Mouse (Mus musculus): ENCODE results near the gene S100a10. TPM values are rescaled to one million over a fixed set of nuclear protein-coding genes. Genes with fewer than 3 reads are reported as not detected.
"Not testable (repeated sequence)": the region's sequence is repeated elsewhere in the genome, so short reads cannot be mapped to it uniquely, and the experiment has no call there.

S100a10 gene
- polyA plus RNA-seq, 1 experiment from 2014 or later = 887 TPM

DNA sequence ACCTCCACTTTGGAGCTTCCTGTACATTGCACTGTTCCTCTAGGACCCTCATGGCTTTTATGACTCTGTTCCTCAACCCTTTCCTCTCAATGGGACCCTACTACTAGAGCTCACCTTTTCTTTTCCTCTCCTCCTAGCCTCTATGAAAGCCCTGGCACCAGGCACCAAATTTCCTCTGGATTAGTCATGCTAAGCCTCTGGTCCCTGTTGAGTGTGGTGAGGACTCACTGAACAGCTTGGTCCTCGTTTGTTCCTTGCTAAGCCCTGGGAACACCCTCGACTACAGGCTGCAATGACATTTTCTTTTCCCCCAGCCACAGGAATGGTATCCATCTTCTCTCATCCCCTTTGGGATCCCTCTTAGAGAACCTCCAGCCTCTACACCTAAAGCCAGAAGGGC is 13.4 kb upstream of the S100a10 start:
- no peaks in the 10 kb centered on the region for H3K4me1 ChIP-seq (replicated peaks; ENCODE audit: control insufficient read depth, insufficient read depth, low read length)

DNA sequence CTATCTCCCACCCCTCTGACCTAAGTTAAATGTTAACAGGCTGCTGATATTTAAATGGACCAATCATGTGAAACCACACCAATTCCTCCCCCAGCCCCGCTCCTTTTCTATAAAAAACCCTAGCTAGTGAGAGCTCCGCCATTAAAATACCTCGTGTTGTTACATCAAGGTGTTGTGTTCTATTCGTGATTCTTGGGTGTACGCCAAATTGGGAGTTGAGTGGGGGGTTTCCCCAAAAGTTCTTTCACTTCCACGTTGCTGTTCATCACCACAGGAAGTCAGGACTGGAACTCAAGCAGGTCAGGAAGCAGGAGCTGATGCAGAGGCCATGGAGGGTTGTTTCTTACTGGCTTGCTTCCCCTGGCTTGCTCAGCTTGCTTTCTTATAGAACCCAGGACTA is 10.7 kb upstream of the S100a10 start:
- not testable (repeated sequence) for H3K27ac ChIP-seq (ENCODE audit: low read depth, low read length); H3K9ac ChIP-seq (ENCODE audit: low read depth, low read length); H3K4me2 ChIP-seq (replicated peaks; ENCODE audit: low read depth); H3K9me3 ChIP-seq (ENCODE audit: control insufficient read depth); H3K4me1 ChIP-seq (replicated peaks; ENCODE audit: control insufficient read depth, insufficient read depth, low read length); H3K4me3 ChIP-seq (ENCODE audit: low read depth, low read length); ATAC-seq; H3K27me3 ChIP-seq (replicated peaks; ENCODE audit: control insufficient read depth, insufficient read depth, low read length); H3K36me3 ChIP-seq (ENCODE audit: control insufficient read depth, insufficient read depth)
- 82% methylated on average over 6 of the region's 6 CpGs for WGBS

More for the DNA sequence above, 13.4 kb upstream of the S100a10 start:
- no peak for ATAC-seq
- Histone ChIP-seq H3K9me3 (ENCODE audit: control insufficient read depth) (no peaks in the 10 kb centered on the region), H3K27me3 (replicated peaks; ENCODE audit: control insufficient read depth, insufficient read depth, low read length) (no peaks in the 10 kb centered on the region), H3K9ac (ENCODE audit: low read depth, low read length) (no peak overlapping the region), H3K4me3 (ENCODE audit: low read depth, low read length) (no peak overlapping the region), H3K4me2 (replicated peaks; ENCODE audit: low read depth) (no peak overlapping the region), H3K36me3 (ENCODE audit: control insufficient read depth, insufficient read depth) (no peaks in the 10 kb centered on the region), H3K27ac (ENCODE audit: low read depth, low read length) (no peak overlapping the region)
- whole genome bisulfite sequencing = 75% methylated on average over 2 of the region's 2 CpGs
- no peak for TF ChIP-seq CTCF (IDR thresholded peaks at IDR 0.05; ENCODE audit: low read depth)

DNA sequence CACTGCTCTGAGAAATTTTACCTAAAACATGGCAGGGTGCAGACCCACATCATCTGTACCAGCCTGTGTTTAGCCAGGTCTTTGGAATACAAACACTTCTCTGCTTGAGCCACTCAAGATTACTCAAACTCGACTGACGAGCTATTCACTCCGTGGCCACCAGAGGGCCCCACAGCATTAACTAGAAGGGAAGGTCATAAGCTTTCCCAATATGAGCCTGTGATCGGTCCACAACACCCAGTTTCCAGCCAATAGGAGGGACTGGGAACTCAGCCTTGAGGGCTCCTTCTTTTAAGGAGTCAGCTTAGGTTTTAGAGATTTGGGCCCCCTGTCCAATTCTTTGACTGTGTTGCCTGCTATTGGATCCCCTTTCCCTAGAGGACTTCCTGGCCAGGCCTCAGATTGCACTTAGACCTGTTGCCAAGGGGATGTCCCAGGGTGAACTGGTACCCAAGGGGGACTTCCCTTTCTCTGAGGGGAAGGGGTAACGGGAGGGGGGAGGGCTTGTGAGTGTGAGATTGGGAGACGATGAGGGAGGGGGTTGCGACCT is 7.7 kb upstream of the S100a10 start:
- ATAC-seq = peak; percentile 63
- H3K9ac ChIP-seq (ENCODE audit: low read depth, low read length) = no peak overlapping the region
- no peak overlapping the region for H3K4me3 ChIP-seq (ENCODE audit: low read depth, low read length)
- H3K4me1 ChIP-seq (replicated peaks; ENCODE audit: control insufficient read depth, insufficient read depth, low read length) = 0 out of 2 replicates have a peak, but pooled peaks cover 3% of the 10 kb centered on the region
- H3K27me3 ChIP-seq (replicated peaks; ENCODE audit: control insufficient read depth, insufficient read depth, low read length) = no peaks in the 10 kb centered on the region
- H3K36me3 ChIP-seq (ENCODE audit: control insufficient read depth, insufficient read depth) = no peaks in the 10 kb centered on the region
- no peak overlapping the region for H3K4me2 ChIP-seq (replicated peaks; ENCODE audit: low read depth)
- H3K9me3 ChIP-seq (ENCODE audit: control insufficient read depth) = no peaks in the 10 kb centered on the region
- TF ChIP-seq CTCF (IDR thresholded peaks at IDR 0.05; ENCODE audit: low read depth) = peak; percentile 96
- H3K27ac ChIP-seq (ENCODE audit: low read depth, low read length) = no peak overlapping the region
- WGBS = 31% methylated on average over 7 of the region's 7 CpGs

DNA sequence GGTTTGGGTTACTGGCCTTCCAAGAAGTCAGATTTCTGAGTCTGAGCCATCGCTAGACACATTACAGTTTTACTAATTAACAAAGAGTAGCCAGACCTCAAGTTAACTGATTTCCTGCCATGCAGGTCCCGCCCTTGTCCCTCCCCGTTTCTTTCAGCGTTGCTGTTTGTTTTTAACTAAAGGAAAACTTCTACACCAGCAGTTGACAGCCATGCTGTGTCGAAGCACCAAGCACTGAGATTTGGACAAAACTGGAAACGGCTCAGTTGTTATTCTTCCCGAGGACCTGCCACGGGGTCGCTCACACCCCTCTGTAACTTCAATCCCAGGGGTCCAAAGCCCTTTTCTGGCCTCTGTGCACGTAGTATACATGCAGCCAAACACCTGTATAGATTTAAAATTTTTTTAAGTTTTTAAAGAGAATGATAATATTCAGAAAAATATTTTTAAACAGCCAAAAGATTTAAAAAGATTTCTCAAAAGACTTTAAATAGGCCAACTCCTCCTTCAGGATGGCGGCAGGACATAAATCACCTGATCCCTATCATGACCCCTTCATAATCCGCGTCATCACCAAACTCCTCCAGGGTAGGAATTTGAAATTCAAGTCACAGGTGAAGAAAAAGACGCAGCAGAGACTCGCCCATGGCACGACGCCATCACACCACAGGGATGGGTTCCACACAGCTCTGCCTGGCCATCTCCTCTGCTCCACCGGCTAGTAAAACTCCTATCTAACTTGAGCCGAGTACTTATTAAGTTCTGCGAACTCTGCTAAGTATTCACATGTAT is 6.9 kb upstream of the S100a10 start:
- 74% methylated on average over 20 of the region's 20 CpGs for WGBS
- H3K27ac ChIP-seq (ENCODE audit: low read depth, low read length) = no peak overlapping the region
- ATAC-seq = no peak

DNA sequence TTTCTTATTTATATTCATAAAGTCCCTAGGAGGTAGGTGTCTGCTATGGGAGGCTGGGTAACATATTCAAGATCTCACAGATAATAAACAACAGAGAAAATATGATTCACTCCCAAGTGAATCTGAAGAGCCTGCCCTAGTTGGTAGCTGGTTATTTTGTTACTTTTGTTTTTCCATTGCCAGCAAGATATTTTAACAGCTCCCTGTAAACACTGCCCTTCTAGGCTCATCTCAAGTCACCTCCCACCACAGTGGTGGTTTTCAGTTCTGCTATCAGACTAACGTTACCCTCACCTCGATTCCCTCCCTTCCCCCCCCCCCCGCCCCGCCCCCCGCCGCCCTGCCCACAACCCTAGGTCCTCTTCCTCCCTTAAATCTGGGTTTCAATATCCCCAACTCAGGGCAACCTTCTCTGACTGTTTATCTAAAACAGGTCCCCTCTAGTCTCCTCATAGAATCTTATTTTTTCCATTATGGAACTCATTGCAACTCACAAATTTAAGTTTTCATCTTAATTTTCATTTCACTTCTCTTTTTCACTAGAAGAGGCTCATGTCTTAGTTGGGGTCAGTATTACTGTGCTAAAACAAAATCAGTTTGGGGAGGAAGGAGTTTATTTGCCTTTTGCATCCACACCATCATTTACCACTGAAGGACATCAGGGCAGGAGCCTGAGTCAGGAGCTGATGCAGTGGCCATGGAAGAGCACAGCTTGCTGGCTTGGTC is 6.2 kb upstream of the S100a10 start:
- no peak for ATAC-seq
- Histone ChIP-seq H3K4me2 (replicated peaks; ENCODE audit: low read depth) (no peak overlapping the region), H3K4me3 (ENCODE audit: low read depth, low read length) (no peak overlapping the region), H3K36me3 (ENCODE audit: control insufficient read depth, insufficient read depth) (no peaks in the 10 kb centered on the region), H3K27ac (ENCODE audit: low read depth, low read length) (no peak overlapping the region), H3K9ac (ENCODE audit: low read depth, low read length) (no peak overlapping the region), H3K4me1 (replicated peaks; ENCODE audit: control insufficient read depth, insufficient read depth, low read length) (0 out of 2 replicates have a peak, but pooled peaks cover 4% of the 10 kb centered on the region), H3K27me3 (replicated peaks; ENCODE audit: control insufficient read depth, insufficient read depth, low read length) (no peaks in the 10 kb centered on the region), H3K9me3 (ENCODE audit: control insufficient read depth) (no peaks in the 10 kb centered on the region)
- TF ChIP-seq CTCF (IDR thresholded peaks at IDR 0.05; ENCODE audit: low read depth) = no peak
- WGBS = 66% methylated on average over 5 of the region's 6 CpGs

More for the DNA sequence above, 6.9 kb upstream of the S100a10 start:
- Histone ChIP-seq H3K9me3 (ENCODE audit: control insufficient read depth) (no peaks in the 10 kb centered on the region), H3K36me3 (ENCODE audit: control insufficient read depth, insufficient read depth) (no peaks in the 10 kb centered on the region), H3K4me3 (ENCODE audit: low read depth, low read length) (no peak overlapping the region), H3K4me2 (replicated peaks; ENCODE audit: low read depth) (no peak overlapping the region), H3K9ac (ENCODE audit: low read depth, low read length) (no peak overlapping the region), H3K4me1 (replicated peaks; ENCODE audit: control insufficient read depth, insufficient read depth, low read length) (0 out of 2 replicates have a peak, but pooled peaks cover 4% of the 10 kb centered on the region), H3K27me3 (replicated peaks; ENCODE audit: control insufficient read depth, insufficient read depth, low read length) (no peaks in the 10 kb centered on the region)
- TF ChIP-seq CTCF (IDR thresholded peaks at IDR 0.05; ENCODE audit: low read depth) = no peak

DNA sequence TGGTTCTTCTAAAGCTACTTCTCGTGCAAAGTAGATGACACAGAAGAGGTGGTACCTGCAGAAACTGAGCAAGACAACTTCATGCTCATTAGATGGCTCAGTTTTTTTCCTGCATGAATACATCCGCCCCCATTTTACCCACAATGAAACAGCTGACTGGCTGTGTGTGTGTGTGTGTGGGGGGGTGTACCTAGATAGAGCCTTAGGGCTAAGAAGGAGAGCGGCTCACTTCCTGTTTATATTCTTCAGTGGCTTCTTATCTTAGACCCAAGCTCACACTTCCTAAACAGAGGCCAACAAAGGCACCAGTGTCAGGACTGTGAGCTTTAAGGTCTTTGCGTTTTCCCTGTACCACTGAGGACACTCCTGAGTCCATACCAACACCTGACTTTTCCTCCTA is 4.9 kb upstream of the S100a10 start:
- Histone ChIP-seq H3K9me3 (ENCODE audit: control insufficient read depth) (no peaks in the 10 kb centered on the region), H3K4me2 (replicated peaks; ENCODE audit: low read depth) (no peak overlapping the region), H3K9ac (ENCODE audit: low read depth, low read length) (no peak overlapping the region), H3K27ac (ENCODE audit: low read depth, low read length) (no peak overlapping the region), H3K4me3 (ENCODE audit: low read depth, low read length) (no peak overlapping the region), H3K4me1 (replicated peaks; ENCODE audit: control insufficient read depth, insufficient read depth, low read length) (0 out of 2 replicates have a peak, but pooled peaks cover 4% of the 10 kb centered on the region), H3K36me3 (ENCODE audit: control insufficient read depth, insufficient read depth) (no peaks in the 10 kb centered on the region), H3K27me3 (replicated peaks; ENCODE audit: control insufficient read depth, insufficient read depth, low read length) (no peaks in the 10 kb centered on the region)
- TF ChIP-seq CTCF (IDR thresholded peaks at IDR 0.05; ENCODE audit: low read depth) = no peak
- WGBS = 67% methylated on average over 4 of the region's 4 CpGs
- ATAC-seq = no peak
